ENCODE assay signal across 8 mouse cellular contexts in genomic region chr17:32479554-32480506, GRCm38 (mm10). TPM values are rescaled to one million over a fixed set of nuclear protein-coding genes. Genes with fewer than 3 reads are reported as not detected.
DNase-seq lines count a peak whose midpoint lies in the region; ATAC-seq and TF ChIP-seq lines count a peak whose summit lies in the region.

No protein-coding gene starts in this region.

- peak; percentile 47; the same call in 1 of the 2 replicates for TF ChIP-seq CTCF in brain, embryonic 14.5 days (IDR thresholded peaks at IDR 0.05; ENCODE audit: borderline replicate concordance, extremely low read depth, insufficient read depth, insufficient read length)
- TF ChIP-seq CTCF in small intestine, adult 2 months (IDR thresholded peaks at IDR 0.05; ENCODE audit: extremely low read depth, insufficient read length, insufficient replicate concordance, low read depth, low read length), result peak; percentile 32; the same call in 1 of the 2 replicates

- no peak overlapping the region for H3K9ac ChIP-seq in neural tube, embryonic 11.5 days (ENCODE audit: low read length)
- H3K9ac ChIP-seq in neural tube, embryonic 15.5 days (replicated peaks), result no peak overlapping the region

- no peak overlapping the region for H3K27ac ChIP-seq in neural tube, embryonic 11.5 days (ENCODE audit: low read depth, low read length)
- H3K27ac ChIP-seq in neural tube, embryonic 15.5 days (replicated peaks), result no peak overlapping the region
- no peak overlapping the region for H3K27ac ChIP-seq in small intestine, adult 2 months (ENCODE audit: insufficient read depth, low read depth, low read length)

- no peaks in the 10 kb centered on the region for H3K27me3 ChIP-seq in neural tube, embryonic 11.5 days (ENCODE audit: control insufficient read depth, insufficient read depth, low read length)
- peaks cover 3% of the 10 kb centered on the region; the same call in 1 of the 2 replicates for H3K27me3 ChIP-seq in neural tube, embryonic 15.5 days (replicated peaks)
- peaks cover 3% of the 10 kb centered on the region; the same call in 1 of the 2 replicates for H3K27me3 ChIP-seq in small intestine, adult 2 months (ENCODE audit: control insufficient read depth, insufficient read depth, low read length)

- no peaks in the 10 kb centered on the region for H3K9me3 ChIP-seq in neural tube, embryonic 11.5 days (ENCODE audit: control insufficient read depth, low read length)
- no peaks in the 10 kb centered on the region for H3K9me3 ChIP-seq in neural tube, embryonic 15.5 days (replicated peaks)

- peak; percentile 46 for DNase-seq in heart, postnatal 4 days
- no peak for DNase-seq in heart, postnatal 25 days (ENCODE audit: low spot score)
- peak; percentile 24 for DNase-seq in neural tube, embryonic 11.5 days (ENCODE audit: low spot score)
- DNase-seq in brain, embryonic 14.5 days (ENCODE audit: low read depth), result peak; percentile 44
- DNase-seq in spleen, postnatal 4 days (ENCODE audit: low spot score in 2 of 2), result no peak
- no peak for DNase-seq in frontal cortex, postnatal 10 days (ENCODE audit: low spot score in 2 of 2)

- no peak overlapping the region for H3K4me2 ChIP-seq in neural tube, embryonic 11.5 days (ENCODE audit: low read depth)
- no peak overlapping the region for H3K4me2 ChIP-seq in neural tube, embryonic 15.5 days

- intact Hi-C loops in heart, postnatal 25 days (cut with DNase I), result no loop called here

- H3K4me3 ChIP-seq in neural tube, embryonic 11.5 days (ENCODE audit: low read depth, low read length), result no peak overlapping the region
- H3K4me3 ChIP-seq in neural tube, embryonic 15.5 days (replicated peaks), result no peak overlapping the region
- H3K4me3 ChIP-seq in small intestine, adult 2 months (ENCODE audit: low read depth, low read length), result no peak overlapping the region

- no peaks in the 10 kb centered on the region for H3K36me3 ChIP-seq in neural tube, embryonic 11.5 days (ENCODE audit: control insufficient read depth, insufficient read depth, low read length)
- no peaks in the 10 kb centered on the region for H3K36me3 ChIP-seq in neural tube, embryonic 15.5 days
- no peaks in the 10 kb centered on the region for H3K36me3 ChIP-seq in small intestine, adult 2 months (ENCODE audit: control insufficient read depth, insufficient read depth, low read length)

- 19% methylated on average over 7 of the region's 8 CpGs for WGBS in neural tube, embryonic 11.5 days
- WGBS in neural tube, embryonic 15.5 days, result 21% methylated on average over 7 of the region's 8 CpGs
- WGBS in small intestine, adult 2 months, result 18% methylated on average over 8 of the region's 8 CpGs

- TF ChIP-seq POLR2A in brain, embryonic 14.5 days (IDR thresholded peaks at IDR 0.05; ENCODE audit: borderline replicate concordance, extremely low read depth, insufficient read depth, insufficient read length, poor library complexity, severe bottlenecking), result no peak
- TF ChIP-seq POLR2A in small intestine, adult 2 months (IDR thresholded peaks at IDR 0.05; ENCODE audit: low read depth, low read length), result no peak

- ATAC-seq in neural tube, embryonic 11.5 days (ENCODE audit: insufficient read depth, low FRiP score, low TSS enrichment), result no peak
- no peak for ATAC-seq in neural tube, embryonic 15.5 days (ENCODE audit: low FRiP score)

- H3K4me1 ChIP-seq in neural tube, embryonic 11.5 days (ENCODE audit: control insufficient read depth, insufficient read depth, low read length), result no peaks in the 10 kb centered on the region
- H3K4me1 ChIP-seq in neural tube, embryonic 15.5 days, result peaks cover 5% of the 10 kb centered on the region
- H3K4me1 ChIP-seq in small intestine, adult 2 months (ENCODE audit: control insufficient read depth, insufficient read depth, insufficient read length, low read length), result peaks cover 9% of the 10 kb centered on the region; the same call in 1 of the 2 replicates

RNA-seq across cellular contexts. Expression of gene Cyp4f17, which starts 26.0 kb away (rescaled TPM):
- 1 to 10 TPM; 8.0 to 9.1 TPM for total RNA-seq in heart, postnatal 4 days (2021)
- total RNA-seq in heart, postnatal 25 days (2021), result 1 to 10 TPM; 5.4 to 7.4 TPM
- polyA plus RNA-seq in neural tube, embryonic 11.5 days (2014; fragmentation: Nextera tagmentation; extraction: Ambion mirVana), result 6.6 TPM in 2 replicates
- polyA plus RNA-seq in neural tube, embryonic 15.5 days (2015; fragmentation: Nextera tagmentation; extraction: Ambion mirVana), result 10.8 and 12.4 TPM in 2 replicates
- polyA plus RNA-seq in brain, embryonic 14.5 days (2012; rRNA removed), result 13.4 and 14.5 TPM in 2 replicates
- polyA plus RNA-seq in small intestine, adult 2 months (2012; rRNA removed), result 2.3 and 2.5 TPM in 2 replicates

RNA-seq across cellular contexts. Expression of gene Cyp4f39, which starts 27.3 kb away (rescaled TPM):
- under 1 TPM; 0.17 to 0.43 TPM for total RNA-seq in heart, postnatal 4 days (2021)
- under 1 TPM in 1 of 2 experiments, not detected in 1; 0.18 TPM for total RNA-seq in heart, postnatal 25 days (2021)
- polyA plus RNA-seq in neural tube, embryonic 11.5 days (2014; fragmentation: Nextera tagmentation; extraction: Ambion mirVana), result 0.53 and 0.74 TPM in 2 replicates
- polyA plus RNA-seq in neural tube, embryonic 15.5 days (2015; fragmentation: Nextera tagmentation; extraction: Ambion mirVana), result 0.65 and 0.74 TPM in 2 replicates
- 0.59 and 0.62 TPM in 2 replicates for polyA plus RNA-seq in brain, embryonic 14.5 days (2012; rRNA removed)
- polyA plus RNA-seq in small intestine, adult 2 months (2012; rRNA removed), result 0.65 and 1.0 TPM in 2 replicates

RNA-seq across cellular contexts. Expression of gene Pglyrp2, which starts 55.9 kb away (rescaled TPM):
- not detected for total RNA-seq in heart, postnatal 4 days (2021)
- total RNA-seq in heart, postnatal 25 days (2021), result under 1 TPM; 0.16 to 0.20 TPM
- polyA plus RNA-seq in neural tube, embryonic 11.5 days (2014; fragmentation: Nextera tagmentation; extraction: Ambion mirVana), result not detected in 2 replicates
- 4.0 TPM in 1 of 2 replicates, not detected in the other for polyA plus RNA-seq in neural tube, embryonic 15.5 days (2015; fragmentation: Nextera tagmentation; extraction: Ambion mirVana)
- 0.05 TPM in 1 of 2 replicates, not detected in the other for polyA plus RNA-seq in brain, embryonic 14.5 days (2012; rRNA removed)
- polyA plus RNA-seq in small intestine, adult 2 months (2012; rRNA removed), result 4.7 and 8.0 TPM in 2 replicates

RNA-seq across cellular contexts. Expression of gene Cyp4f16, which starts 56.5 kb away (rescaled TPM):
- 10 to 100 TPM; 11.9 to 15.3 TPM for total RNA-seq in heart, postnatal 4 days (2021)
- total RNA-seq in heart, postnatal 25 days (2021), result 1 to 10 TPM; 6.3 to 6.4 TPM
- 11.3 and 12.1 TPM in 2 replicates for polyA plus RNA-seq in neural tube, embryonic 11.5 days (2014; fragmentation: Nextera tagmentation; extraction: Ambion mirVana)
- polyA plus RNA-seq in neural tube, embryonic 15.5 days (2015; fragmentation: Nextera tagmentation; extraction: Ambion mirVana), result 19.1 and 19.4 TPM in 2 replicates
- 21.6 and 37.0 TPM in 2 replicates for polyA plus RNA-seq in brain, embryonic 14.5 days (2012; rRNA removed)
- polyA plus RNA-seq in small intestine, adult 2 months (2012; rRNA removed), result 69.4 and 140 TPM in 2 replicates

Comparison
In these comparisons a context has a peak if more than half of its experiments do, and no peak if none do; other contexts are left out.
1. DNase-seq: peak in heart, postnatal 4 days (single experiment), neural tube, embryonic 11.5 days (single experiment) and brain, embryonic 14.5 days (single experiment); none in heart, postnatal 25 days (single experiment), spleen, postnatal 4 days (0 of 2) and frontal cortex, postnatal 10 days (0 of 2).